Mouse (Mus musculus) heart, postnatal 0 days (tissue): ENCODE measurements around the gene Lingo3.

Experiments
- CTCF ChIP-seq: IDR thresholded peaks from 2 replicates; pipeline ENCODE4 v1.5.1; 2016; ENCODE audit warnings: antibody characterized with exemption, control low read depth, low read depth
- EP300 ChIP-seq: IDR thresholded peaks from 2 replicates; pipeline ENCODE4 v1.6.1; 2016; ENCODE audit warnings: antibody characterized with exemption, low read depth

- TF ChIP-seq CTCF: no peak
- no peak for TF ChIP-seq EP300
These were observed 20.6 kb upstream of the Lingo3 start for GRCm38 (mm10) chr10:80864446-80864845.
